Mouse (Mus musculus) liver, embryonic 14.5 days (tissue): ENCODE measurements around the gene Wdr48. TPM values are rescaled to one million over a fixed set of nuclear protein-coding genes. Genes with fewer than 3 reads are reported as not detected.
A peak's percentile ranks its signal among the peaks of the same experiment; 100 is the strongest.

Source experiments
- ATAC-seq: fragments of 200-750 bp; cut with Nextera tagmentation; 2 replicates; pipeline ENCODE4 v1.8.0; 2017; ENCODE audit warnings: moderate number of reproducible peaks, mild to moderate bottlenecking, moderate library complexity; ENCODE audit not compliant: insufficient read depth
- DNase-seq, 3 experiments: peaks; one replicate each; pipeline ENCODE4 v3.0.0-alpha.2; 2012 to 2013; ENCODE audit warnings: low read depth in 3 of 3, low spot score in 3 of 3
- H3K27ac ChIP-seq: fragments of 300-500 bp; sonication (generic); 2 replicates; pipeline ENCODE4 v1.5.1; 2014; ENCODE audit warnings: moderate library complexity, mild to moderate bottlenecking, control low read depth, inconsistent platforms
- H3K27me3 ChIP-seq: fragments of 300-500 bp; sonication (generic); 2 replicates; pipeline ENCODE4 v1.6.1; 2014; ENCODE audit warnings: mild to moderate bottlenecking, low read length, moderate library complexity; ENCODE audit not compliant: control insufficient read depth, insufficient read depth
- H3K36me3 ChIP-seq: fragments of 300-500 bp; sonication (generic); replicated peaks from 2 replicates; pipeline ENCODE4 v1.6.1; 2014; ENCODE audit warnings: low read depth; ENCODE audit not compliant: control insufficient read depth, insufficient read depth
- H3K4me1 ChIP-seq, 2 experiments: fragments of 200-500 bp in 1 of 2; fragments of 300-500 bp in 1 of 2; sonication (generic) in 1 of 2; replicated peaks; 2 replicates each; pipeline ENCODE4 v1.6.1; 2012 to 2014; ENCODE audit warnings: antibody characterized with exemption in 1 of 2, inconsistent platforms in 1 of 2, low read length in 1 of 2; ENCODE audit not compliant: control insufficient read depth in 2 of 2, insufficient read depth in 2 of 2
- H3K4me2 ChIP-seq: fragments of 300-500 bp; sonication (generic); 2 replicates; pipeline ENCODE4 v1.6.1; 2014; ENCODE audit warnings: low read depth, mild to moderate bottlenecking, control low read depth, moderate library complexity
- H3K4me3 ChIP-seq, 2 experiments: fragments of 200-500 bp in 1 of 2; fragments of 300-500 bp in 1 of 2; sonication (generic) in 1 of 2; 2 replicates each; pipeline ENCODE4 v1.5.1; 2012 to 2014; ENCODE audit warnings: low read depth in 2 of 2, low read length in 2 of 2, mild to moderate bottlenecking in 2 of 2, control low read depth in 1 of 2, inconsistent platforms in 1 of 2, moderate library complexity in 1 of 2; ENCODE audit not compliant: insufficient read depth in 1 of 2
- H3K9ac ChIP-seq: fragments of 300-500 bp; sonication (generic); replicated peaks from 2 replicates; pipeline ENCODE4 v1.6.1; 2014; ENCODE audit warnings: mild to moderate bottlenecking, control low read depth, moderate library complexity
- H3K9me3 ChIP-seq: fragments of 300-500 bp; sonication (generic); 2 replicates; pipeline ENCODE4 v1.6.1; 2016; ENCODE audit warnings: low read length, mixed read lengths; ENCODE audit not compliant: control insufficient read depth
- CTCF ChIP-seq: IDR thresholded peaks from 2 replicates; pipeline ENCODE4 v1.5.1; 2016; ENCODE audit warnings: antibody characterized with exemption, low read depth, control low read depth
- EP300 ChIP-seq: IDR thresholded peaks from 2 replicates; pipeline ENCODE4 v1.6.1; 2016; ENCODE audit warnings: antibody characterized with exemption, low read depth
- WGBS: fragments of 180-500 bp; shearing (Covaris S2); extraction: QIAGEN DNeasy Blood & Tissue Kit; methylation state at CpG from one replicate; pipeline ENCODE4 v1.1.7; 2014; ENCODE audit not compliant: insufficient replicate concordance; 5-methylcytosine and 5-hydroxymethylcytosine counted together
- polyA plus RNA-seq, 2 experiments: library from polyadenylated mRNA; depleted of rRNA in 1 of 2; stranded (reverse) in 1 of 2; unstranded in 1 of 2; fragments of >200 nt; fragmentation: Nextera tagmentation in 1 of 2; extraction: Ambion mirVana in 1 of 2; gene quantifications; 2 replicates each; pipeline versions ENCODE4 v1.2.1 to v1.2.3; 2012 to 2014

The Wdr48 gene
- polyA plus RNA-seq, 2 experiments = 16.1 to 20.6 TPM

DNA sequence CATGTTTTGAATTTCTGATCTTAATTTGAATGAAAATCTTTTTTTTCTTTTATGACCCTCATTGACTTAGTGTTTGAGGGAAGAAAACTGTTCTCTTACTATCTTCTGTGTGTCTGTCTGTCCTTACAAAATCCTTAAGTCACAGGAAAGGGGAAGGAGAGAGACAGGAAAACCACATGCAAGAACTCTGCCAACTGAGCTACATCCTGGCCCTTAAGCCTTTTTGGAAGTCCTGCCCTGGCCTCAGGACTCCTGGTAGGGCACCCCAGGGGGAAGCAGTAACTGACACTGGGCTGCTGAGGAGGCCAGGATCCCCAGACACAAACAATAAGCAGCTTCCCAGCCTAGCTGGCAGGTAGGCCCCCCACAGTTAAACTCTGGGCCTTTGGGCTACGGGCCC lies 48.6 kb downstream of the Wdr48 start:
- no peaks in the 10 kb centered on the region for H3K36me3 ChIP-seq
- TF ChIP-seq EP300 (no peak), CTCF (no peak)
- H3K4me1 ChIP-seq = no peaks in the 10 kb centered on the region
- H3K27ac ChIP-seq = no peak overlapping the region
- ATAC-seq = no peak
- no peak overlapping the region for H3K4me3 ChIP-seq
- H3K9me3 ChIP-seq = no peaks in the 10 kb centered on the region
- 50% methylated on average over 1 of the region's 1 CpGs for WGBS
- no peak for DNase-seq
- H3K4me2 ChIP-seq = no peak overlapping the region
- no peak overlapping the region for H3K9ac ChIP-seq
- H3K27me3 ChIP-seq = no peaks in the 10 kb centered on the region

DNA sequence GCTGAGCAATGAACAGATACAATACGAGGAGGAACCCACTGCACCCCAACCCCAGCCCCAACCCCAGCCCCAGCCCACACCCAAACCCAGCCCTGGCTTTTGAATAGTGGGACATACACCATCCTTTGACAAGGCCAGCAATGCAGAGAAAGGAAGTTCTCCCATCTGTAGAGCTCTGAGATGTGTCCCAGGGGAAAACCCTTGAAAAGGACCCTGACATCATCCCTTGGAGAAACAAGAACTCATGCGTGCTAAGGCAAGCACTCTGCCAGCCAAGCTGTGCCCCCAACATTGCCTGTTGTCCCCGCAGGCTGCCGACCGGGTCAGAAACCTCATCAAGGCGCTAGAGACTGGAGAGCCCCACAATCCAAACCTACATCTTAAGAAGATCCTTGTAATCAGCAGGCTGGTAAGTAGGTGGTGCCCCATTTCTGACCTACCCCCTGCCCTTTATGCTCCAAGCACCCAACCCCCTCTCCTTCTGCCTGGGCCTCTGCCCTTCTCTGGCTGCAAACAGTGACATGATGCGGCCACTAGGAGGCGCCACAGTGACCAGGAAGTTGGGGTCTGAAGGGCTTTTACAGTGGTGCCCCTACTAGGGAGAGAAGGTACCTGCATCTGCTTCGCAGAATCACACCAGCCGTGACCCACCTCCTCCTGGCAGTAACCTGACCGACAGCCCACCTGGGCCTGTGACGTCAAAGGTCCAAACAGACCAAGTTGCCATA lies 50.7 kb downstream of the Wdr48 start:
- Histone ChIP-seq H3K36me3 (no peaks in the 10 kb centered on the region), H3K4me1 (no peaks in the 10 kb centered on the region), H3K4me2 (no peak overlapping the region), H3K9ac (no peak overlapping the region), H3K4me3 (no peak overlapping the region), H3K27ac (no peak overlapping the region), H3K9me3 (no peaks in the 10 kb centered on the region), H3K27me3 (no peaks in the 10 kb centered on the region)
- DNase-seq (peak in 2 of 3 experiments; percentile 11 to 16), ATAC-seq (no peak)
- WGBS = 66% methylated on average over 12 of the region's 12 CpGs
- peak; percentile 89 for TF ChIP-seq CTCF
- TF ChIP-seq EP300 = no peak

DNA sequence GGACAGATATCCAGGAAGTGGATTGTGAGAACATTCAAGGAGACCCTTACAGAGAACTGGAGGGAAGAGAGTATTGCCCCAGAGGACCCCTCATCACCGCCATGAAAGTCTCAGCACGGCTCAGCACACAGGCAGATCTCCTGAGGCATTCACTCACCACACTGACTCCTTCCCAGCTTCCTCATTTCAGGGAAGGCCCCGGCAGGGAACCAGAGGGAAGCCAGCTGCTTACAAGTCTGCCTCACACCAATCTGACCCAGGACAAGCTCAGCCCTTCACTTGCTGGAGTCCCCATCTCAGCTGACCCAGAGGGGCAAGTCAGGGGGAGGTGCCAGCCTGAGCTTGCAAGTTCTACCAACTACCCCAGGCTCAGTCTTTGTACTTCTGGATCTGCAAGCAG lies 54.1 kb downstream of the Wdr48 start:
- Histone ChIP-seq H3K4me2 (no peak overlapping the region), H3K27ac (no peak overlapping the region), H3K27me3 (no peaks in the 10 kb centered on the region), H3K4me3 (no peak overlapping the region), H3K4me1 (no peaks in the 10 kb centered on the region), H3K9me3 (no peaks in the 10 kb centered on the region), H3K36me3 (no peaks in the 10 kb centered on the region), H3K9ac (no peak overlapping the region)
- 10% methylated on average over 3 of the region's 3 CpGs for WGBS
- no peak for ATAC-seq
- no peak for DNase-seq
- TF ChIP-seq CTCF (no peak), EP300 (no peak)

DNA sequence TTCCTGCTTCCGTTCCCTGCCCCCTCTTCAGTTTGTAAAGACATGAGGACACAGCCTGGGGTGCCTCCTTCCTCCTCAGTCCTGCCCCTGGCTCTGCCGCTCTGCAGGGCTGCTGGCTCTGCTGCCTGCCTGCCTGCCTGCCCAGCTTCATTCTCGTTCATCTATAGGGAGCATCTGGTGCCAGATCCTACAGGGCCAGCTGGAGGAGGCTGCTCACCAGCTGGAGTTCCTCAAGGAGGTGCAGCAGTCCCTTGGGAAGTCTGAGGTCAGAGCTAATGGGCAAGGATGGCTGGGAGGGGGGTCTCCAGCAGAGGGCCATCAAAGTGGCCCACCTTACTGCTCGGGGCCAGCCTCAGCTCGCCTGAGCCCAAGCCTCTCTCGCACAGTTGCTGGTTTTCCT lies 55.8 kb downstream of the Wdr48 start:
- no peak for TF ChIP-seq EP300
- no peak for TF ChIP-seq CTCF
- Histone ChIP-seq H3K9ac (no peak overlapping the region), H3K36me3 (no peaks in the 10 kb centered on the region), H3K4me2 (no peak overlapping the region), H3K27ac (no peak overlapping the region), H3K27me3 (no peaks in the 10 kb centered on the region), H3K9me3 (no peaks in the 10 kb centered on the region), H3K4me3 (no peak overlapping the region), H3K4me1 (no peaks in the 10 kb centered on the region)
- 65% methylated on average over 6 of the region's 6 CpGs for WGBS
- DNase-seq = no peak
- ATAC-seq = no peak

DNA sequence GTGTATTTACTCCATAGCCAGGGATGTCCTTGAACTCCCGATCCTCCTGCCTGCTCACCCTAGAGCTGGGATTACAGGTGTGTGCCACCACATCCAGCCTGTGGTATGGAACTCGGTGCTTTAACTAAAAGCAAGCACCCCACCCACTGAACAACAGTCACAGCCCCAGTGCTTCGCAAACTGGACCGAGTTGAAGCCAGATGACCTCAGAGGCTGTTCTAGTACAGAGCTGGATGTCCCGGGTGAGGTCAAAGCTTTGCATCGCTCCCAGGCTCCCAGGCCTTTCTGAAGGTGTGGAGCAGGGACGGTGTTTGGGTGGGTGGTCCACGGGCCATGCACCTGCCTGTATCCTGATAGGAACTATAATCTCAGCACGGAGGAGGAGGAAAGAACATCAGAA lies 56.7 kb downstream of the Wdr48 start:
- Histone ChIP-seq H3K9ac (no peak overlapping the region), H3K27me3 (no peaks in the 10 kb centered on the region), H3K4me3 (no peak overlapping the region), H3K27ac (no peak overlapping the region), H3K9me3 (no peaks in the 10 kb centered on the region), H3K36me3 (no peaks in the 10 kb centered on the region), H3K4me2 (no peak overlapping the region), H3K4me1 (no peaks in the 10 kb centered on the region)
- ATAC-seq (no peak), DNase-seq (no peak)
- TF ChIP-seq CTCF (no peak), EP300 (no peak)
- WGBS = 65% methylated on average over 9 of the region's 9 CpGs
